Mouse (Mus musculus): ENCODE results near the gene Rab25. TPM values are rescaled to one million over a fixed set of nuclear protein-coding genes. Genes with fewer than 3 reads are reported as not detected.
A peak's percentile ranks its signal among the peaks of the same experiment; 100 is the strongest.

Gene Rab25
- polyA plus RNA-seq, 1 experiment = 0.07 TPM

DNA sequence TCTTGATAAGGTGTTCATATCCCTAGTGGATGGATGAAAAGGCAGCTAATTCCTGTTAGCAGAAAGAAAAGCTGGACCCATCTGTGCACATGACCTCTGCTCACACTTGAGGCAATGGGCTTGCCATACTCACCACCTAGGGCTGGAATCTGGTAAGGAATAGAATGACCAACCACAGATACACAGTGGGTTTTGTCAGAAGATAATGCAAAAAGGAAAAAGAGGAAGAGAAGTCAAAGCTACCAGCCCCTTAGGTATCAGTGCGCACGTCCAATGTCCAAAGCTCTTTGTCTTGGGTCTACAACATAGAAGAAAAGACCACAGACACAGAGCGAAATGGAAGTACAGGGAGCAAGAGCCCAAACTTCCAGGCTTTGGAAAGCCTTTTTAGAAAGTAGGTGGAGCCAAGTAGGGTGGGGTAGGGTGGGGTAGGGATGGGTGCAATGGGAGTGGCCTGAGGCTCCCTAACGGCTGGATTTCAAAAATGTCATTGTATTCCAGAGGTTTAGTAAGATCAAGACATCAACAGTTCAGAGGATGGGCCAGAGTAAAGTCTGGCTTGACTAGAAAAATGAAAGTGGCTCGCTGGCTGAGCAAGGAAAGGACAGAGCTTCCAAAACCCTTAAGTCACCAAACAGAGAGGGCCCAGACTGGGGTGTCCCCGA is 46.6 kb downstream of the Rab25 start:
- H3K4me3 ChIP-seq (ENCODE audit: insufficient read depth, poor library complexity, severe bottlenecking) = peak overlapping the region; percentile 100
- H3K79me2 ChIP-seq (ENCODE audit: control insufficient read depth, insufficient read depth) = peaks cover 72% of the 10 kb centered on the region
- TF ChIP-seq MYOD1 (IDR thresholded peaks at IDR 0.05; ENCODE audit: control insufficient read depth, insufficient read length, low read depth) = no peak
- TF ChIP-seq USF1 (IDR thresholded peaks at IDR 0.05; ENCODE audit: low read depth) = no peak
- no peak for TF ChIP-seq MAX (IDR thresholded peaks at IDR 0.05)
- no peak for TF ChIP-seq CEBPB (IDR thresholded peaks at IDR 0.05; ENCODE audit: low read depth)
- TF ChIP-seq MYOG (IDR thresholded peaks at IDR 0.05; ENCODE audit: control insufficient read depth, extremely low read depth, insufficient read length) = no peak
- TF ChIP-seq FOSL1 (IDR thresholded peaks at IDR 0.05; ENCODE audit: insufficient read depth, low read length, poor library complexity, severe bottlenecking) = no peak
- no peak for TF ChIP-seq CTCF (IDR thresholded peaks at IDR 0.05; ENCODE audit: control insufficient read depth, insufficient read depth, insufficient read length)
- no peaks in the 10 kb centered on the region for H3K27me3 ChIP-seq (ENCODE audit: control insufficient read depth, insufficient read depth, insufficient read length)
- peak overlapping the region; percentile 86 for H3ac ChIP-seq (ENCODE audit: control insufficient read depth, insufficient read length, low read depth)
- H3K36me3 ChIP-seq (ENCODE audit: control insufficient read depth, insufficient read depth) = peaks cover 50% of the 10 kb centered on the region
- peaks cover 64% of the 10 kb centered on the region for H3K79me3 ChIP-seq (ENCODE audit: low read depth)

DNA sequence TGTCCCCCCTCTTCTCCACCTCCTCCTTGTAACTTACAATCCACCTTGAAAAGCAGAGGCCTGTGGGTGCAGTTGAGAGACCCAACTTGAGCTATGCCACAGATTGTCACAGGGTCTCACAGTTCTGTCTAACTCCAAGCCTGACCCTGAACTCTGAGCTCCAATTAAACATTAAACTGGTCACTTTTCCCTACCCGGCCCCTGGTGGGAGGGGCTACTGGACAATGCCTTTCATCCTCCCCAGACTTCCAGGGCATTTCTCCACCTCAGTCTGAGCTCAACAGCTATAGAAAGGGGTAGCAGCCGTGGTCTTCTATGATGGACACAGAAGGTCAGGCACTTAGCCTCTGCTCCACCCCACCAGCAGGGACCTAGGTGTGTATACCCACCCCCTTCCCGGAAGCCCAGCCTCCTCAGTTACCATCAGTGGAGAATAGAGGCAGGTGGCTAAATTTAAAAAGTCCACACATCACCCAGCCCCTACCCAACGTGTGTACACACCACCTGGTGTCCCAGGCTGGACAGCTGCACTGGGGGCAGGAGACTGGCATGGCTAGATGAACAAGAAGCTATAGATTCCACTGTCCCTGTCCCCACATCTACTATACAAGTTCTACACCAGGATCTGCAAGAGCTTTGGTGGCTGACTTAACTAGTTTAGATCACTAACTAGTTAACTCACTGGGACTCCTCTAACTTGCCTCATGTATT is 47.3 kb downstream of the Rab25 start:
- H3K79me3 ChIP-seq (ENCODE audit: low read depth) = peaks cover 71% of the 10 kb centered on the region
- H3K4me3 ChIP-seq (ENCODE audit: insufficient read depth, poor library complexity, severe bottlenecking) = peak overlapping the region; percentile 100
- TF ChIP-seq FOSL1 (IDR thresholded peaks at IDR 0.05; ENCODE audit: insufficient read depth, low read length, poor library complexity, severe bottlenecking) (no peak), MYOG (IDR thresholded peaks at IDR 0.05; ENCODE audit: control insufficient read depth, extremely low read depth, insufficient read length) (no peak), USF1 (IDR thresholded peaks at IDR 0.05; ENCODE audit: low read depth) (no peak), MAX (IDR thresholded peaks at IDR 0.05) (no peak), CEBPB (IDR thresholded peaks at IDR 0.05; ENCODE audit: low read depth) (no peak)
- H3K36me3 ChIP-seq (ENCODE audit: control insufficient read depth, insufficient read depth) = peaks cover 55% of the 10 kb centered on the region
- H3ac ChIP-seq (ENCODE audit: control insufficient read depth, insufficient read length, low read depth) = peak overlapping the region; percentile 83
- H3K27me3 ChIP-seq (ENCODE audit: control insufficient read depth, insufficient read depth, insufficient read length) = no peaks in the 10 kb centered on the region
- peaks cover 79% of the 10 kb centered on the region for H3K79me2 ChIP-seq (ENCODE audit: control insufficient read depth, insufficient read depth)

DNA sequence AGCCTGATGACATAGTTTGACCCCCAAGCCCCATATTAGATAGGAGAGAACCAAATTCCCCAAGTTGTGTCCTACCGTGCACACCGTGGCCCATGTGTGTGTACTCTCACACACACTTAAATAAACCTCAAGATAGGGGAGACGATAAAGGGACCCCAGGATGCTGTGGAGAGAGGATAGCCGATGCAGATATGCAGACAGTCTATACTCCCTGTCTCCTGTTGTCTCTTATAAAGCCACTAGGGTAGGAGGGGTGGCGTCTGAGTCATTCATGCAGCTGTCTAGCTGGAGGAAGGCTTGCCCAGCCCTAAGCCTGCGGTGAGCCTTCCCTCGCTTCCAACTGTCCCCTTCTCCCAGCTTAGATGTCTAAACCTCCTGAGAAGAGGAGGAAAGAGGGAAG is 48.0 kb downstream of the Rab25 start:
- Histone ChIP-seq H3K36me3 (ENCODE audit: control insufficient read depth, insufficient read depth) (peaks cover 62% of the 10 kb centered on the region), H3K4me3 (ENCODE audit: insufficient read depth, poor library complexity, severe bottlenecking) (peak overlapping the region; percentile 100), H3K27me3 (ENCODE audit: control insufficient read depth, insufficient read depth, insufficient read length) (no peaks in the 10 kb centered on the region), H3K79me2 (ENCODE audit: control insufficient read depth, insufficient read depth) (peaks cover 85% of the 10 kb centered on the region), H3K79me3 (ENCODE audit: low read depth) (peaks cover 78% of the 10 kb centered on the region), H3ac (ENCODE audit: control insufficient read depth, insufficient read length, low read depth) (peak overlapping the region; percentile 53)
- TF ChIP-seq MYOD1 (IDR thresholded peaks at IDR 0.05; ENCODE audit: control insufficient read depth, insufficient read length, low read depth) (peak; percentile 96), USF1 (IDR thresholded peaks at IDR 0.05; ENCODE audit: low read depth) (no peak), MAX (IDR thresholded peaks at IDR 0.05) (no peak)

DNA sequence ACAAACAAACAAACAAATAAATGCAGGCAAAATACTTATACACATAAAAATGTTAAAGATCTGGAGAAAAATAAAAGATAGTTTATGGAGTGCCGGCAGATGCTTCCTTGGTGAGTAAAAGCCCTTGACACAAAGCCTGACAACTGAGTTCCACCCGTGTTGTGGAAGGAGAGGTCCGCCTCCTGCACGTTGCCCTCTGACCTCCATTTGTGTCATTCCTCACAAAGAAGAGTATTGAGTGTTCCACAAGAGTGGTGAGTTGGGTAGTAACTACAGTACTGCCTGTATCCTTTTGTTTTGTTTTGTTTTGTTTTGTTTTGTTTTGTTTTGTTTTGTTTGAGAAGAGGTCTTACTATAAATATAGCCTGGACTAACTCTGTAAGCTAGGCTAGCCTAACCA is 48.5 kb downstream of the Rab25 start:
- H3K36me3 ChIP-seq (ENCODE audit: control insufficient read depth, insufficient read depth) = peaks cover 66% of the 10 kb centered on the region
- peaks cover 86% of the 10 kb centered on the region for H3K79me2 ChIP-seq (ENCODE audit: control insufficient read depth, insufficient read depth)
- H3K27me3 ChIP-seq (ENCODE audit: control insufficient read depth, insufficient read depth, insufficient read length) = no peaks in the 10 kb centered on the region
- H3ac ChIP-seq (ENCODE audit: control insufficient read depth, insufficient read length, low read depth) = peak overlapping the region; percentile 53
- H3K4me3 ChIP-seq (ENCODE audit: insufficient read depth, poor library complexity, severe bottlenecking) = peak overlapping the region; percentile 100
- TF ChIP-seq CTCF (IDR thresholded peaks at IDR 0.05; ENCODE audit: control insufficient read depth, insufficient read depth, insufficient read length) (no peak), USF1 (IDR thresholded peaks at IDR 0.05; ENCODE audit: low read depth) (no peak), FOSL1 (IDR thresholded peaks at IDR 0.05; ENCODE audit: insufficient read depth, low read length, poor library complexity, severe bottlenecking) (no peak), MAX (IDR thresholded peaks at IDR 0.05) (no peak), MYOG (IDR thresholded peaks at IDR 0.05; ENCODE audit: control insufficient read depth, extremely low read depth, insufficient read length) (no peak), CEBPB (IDR thresholded peaks at IDR 0.05; ENCODE audit: low read depth) (no peak), MYOD1 (IDR thresholded peaks at IDR 0.05; ENCODE audit: control insufficient read depth, insufficient read length, low read depth) (no peak)
- H3K79me3 ChIP-seq (ENCODE audit: low read depth) = peaks cover 83% of the 10 kb centered on the region

- no peak for TF ChIP-seq USF1 (IDR thresholded peaks at IDR 0.05; ENCODE audit: low read depth)
- no peak for TF ChIP-seq FOSL1 (IDR thresholded peaks at IDR 0.05; ENCODE audit: insufficient read depth, low read length, poor library complexity, severe bottlenecking)
- TF ChIP-seq MYOG (IDR thresholded peaks at IDR 0.05; ENCODE audit: control insufficient read depth, extremely low read depth, insufficient read length) = no peak
- TF ChIP-seq CTCF (IDR thresholded peaks at IDR 0.05; ENCODE audit: control insufficient read depth, insufficient read depth, insufficient read length) = no peak
- TF ChIP-seq MYOD1 (IDR thresholded peaks at IDR 0.05; ENCODE audit: control insufficient read depth, insufficient read length, low read depth) = no peak
- no peak for TF ChIP-seq MAX (IDR thresholded peaks at IDR 0.05)
- TF ChIP-seq CEBPB (IDR thresholded peaks at IDR 0.05; ENCODE audit: low read depth) = no peak
- H3K36me3 ChIP-seq (ENCODE audit: control insufficient read depth, insufficient read depth) = peaks cover 70% of the 10 kb centered on the region
- H3K27me3 ChIP-seq (ENCODE audit: control insufficient read depth, insufficient read depth, insufficient read length) = no peaks in the 10 kb centered on the region
- H3ac ChIP-seq (ENCODE audit: control insufficient read depth, insufficient read length, low read depth) = peak overlapping the region; percentile 9
- no peak overlapping the region for H3K4me3 ChIP-seq (ENCODE audit: insufficient read depth, poor library complexity, severe bottlenecking)
- H3K79me3 ChIP-seq (ENCODE audit: low read depth) = peaks cover 73% of the 10 kb centered on the region
- peaks cover 90% of the 10 kb centered on the region for H3K79me2 ChIP-seq (ENCODE audit: control insufficient read depth, insufficient read depth)
These were observed 52.2 kb downstream of the Rab25 start for GRCm38 (mm10) chr3:88495741-88496415.

All from C2C12 (cell line).